Mouse (Mus musculus) embryo, embryonic 10.5 days (tissue): ENCODE measurements around the gene Fbn1.

ENCODE experiments used
- DNase-seq: peaks from one replicate; pipeline ENCODE4 v3.0.0-alpha.2; 2015; ENCODE audit warnings: low spot score

The Fbn1 gene

GRCm38 (mm10) chr2:125394428-125395101 lies 113.2 kb downstream of the Fbn1 start:
- DNase-seq: no peak

DNA sequence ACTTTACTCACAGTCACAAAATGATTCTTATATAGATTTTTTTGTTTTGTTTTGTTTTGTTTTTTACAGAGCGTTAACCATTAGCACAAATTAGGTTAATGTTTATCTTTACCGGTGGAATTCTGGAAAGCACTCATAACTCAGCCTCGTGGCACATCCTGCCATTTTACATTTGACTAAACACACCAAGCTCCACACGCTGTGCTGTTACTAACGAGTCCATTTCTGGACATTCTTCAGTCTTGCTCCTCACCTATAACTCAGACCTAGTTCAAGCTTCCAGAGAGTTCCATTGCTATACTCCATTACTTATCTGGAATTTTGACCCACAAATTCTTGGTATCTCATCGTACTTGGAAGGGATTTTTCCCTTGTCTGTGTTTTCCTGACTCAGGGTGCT lies 116.2 kb downstream of the Fbn1 start:
- no peak for DNase-seq

GRCm38 (mm10) chr2:125389796-125390195 lies 118.0 kb downstream of the Fbn1 start:
- no peak for DNase-seq

DNA sequence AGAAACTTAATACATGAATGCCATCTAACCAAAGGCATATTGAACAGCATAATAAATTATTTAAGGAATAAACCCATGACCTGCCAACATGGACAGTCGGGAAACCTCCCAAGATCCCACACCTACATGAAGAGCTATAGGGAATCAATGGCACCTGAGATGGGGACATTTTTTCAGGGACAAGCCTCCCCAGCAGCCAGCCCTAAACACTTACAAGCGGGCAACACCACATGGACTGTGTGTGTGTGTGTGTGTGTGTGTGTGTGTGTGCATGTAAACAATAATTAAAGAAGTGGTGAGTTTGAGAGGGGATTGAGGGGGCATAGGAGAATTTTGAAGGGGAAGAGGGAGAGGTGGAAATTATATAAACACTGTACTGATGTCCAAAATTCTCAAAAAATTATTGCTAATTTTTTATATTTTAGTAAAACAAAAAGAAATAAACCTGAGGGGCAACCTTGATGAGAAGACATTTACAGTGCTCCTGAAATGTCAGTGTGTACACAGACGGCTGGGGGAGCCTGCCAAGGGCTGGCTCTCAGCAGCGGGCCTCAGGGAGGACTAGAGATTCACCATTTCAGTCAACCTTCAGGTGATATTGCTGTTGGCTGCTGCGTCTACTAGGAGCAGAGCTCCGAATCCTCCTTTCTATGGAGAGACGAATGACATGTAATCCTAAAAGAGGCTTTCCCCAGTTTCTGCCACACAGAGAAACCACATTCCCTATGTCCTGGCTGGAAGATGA lies 121.4 kb downstream of the Fbn1 start:
- DNase-seq: no peak

DNA sequence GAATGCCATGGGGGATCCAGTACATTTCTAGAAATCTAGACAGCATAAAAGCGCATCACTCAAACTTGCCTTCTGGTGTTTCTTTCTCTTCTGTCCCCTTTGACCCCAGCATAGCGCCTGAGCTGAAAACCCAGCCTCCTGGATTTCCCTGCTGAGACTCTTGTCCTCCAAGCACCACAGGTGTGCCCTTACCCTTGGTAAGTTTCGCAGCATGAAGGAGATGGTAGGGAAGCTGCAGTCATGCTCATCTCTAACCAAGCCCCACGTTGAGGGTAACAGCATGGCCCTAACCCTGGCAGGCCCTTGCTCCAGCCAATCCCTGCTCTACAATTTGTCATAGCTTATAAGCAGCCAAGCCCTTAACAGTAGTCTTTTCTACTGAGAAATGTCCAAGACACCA lies 122.9 kb downstream of the Fbn1 start:
- no peak for DNase-seq

DNA sequence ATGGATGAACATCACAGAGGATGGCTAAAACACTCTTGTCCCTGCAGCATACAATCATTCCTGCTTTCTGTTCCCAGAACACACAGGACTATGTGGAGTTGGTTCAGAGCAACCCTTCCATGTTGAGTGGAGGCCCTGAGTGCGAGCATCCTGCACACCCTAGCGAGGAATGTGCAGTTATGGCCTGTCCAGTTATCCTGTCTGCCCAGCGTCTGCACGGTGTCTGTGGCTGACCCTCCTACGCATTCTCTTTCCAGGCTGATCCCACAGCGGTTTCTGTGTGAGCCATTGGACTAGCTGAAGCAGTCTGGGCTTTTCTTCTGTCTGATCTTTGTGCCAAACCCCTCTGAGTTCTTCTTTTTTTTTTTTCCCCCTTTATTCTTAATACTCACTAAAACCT lies 123.4 kb downstream of the Fbn1 start:
- no peak for DNase-seq

DNA sequence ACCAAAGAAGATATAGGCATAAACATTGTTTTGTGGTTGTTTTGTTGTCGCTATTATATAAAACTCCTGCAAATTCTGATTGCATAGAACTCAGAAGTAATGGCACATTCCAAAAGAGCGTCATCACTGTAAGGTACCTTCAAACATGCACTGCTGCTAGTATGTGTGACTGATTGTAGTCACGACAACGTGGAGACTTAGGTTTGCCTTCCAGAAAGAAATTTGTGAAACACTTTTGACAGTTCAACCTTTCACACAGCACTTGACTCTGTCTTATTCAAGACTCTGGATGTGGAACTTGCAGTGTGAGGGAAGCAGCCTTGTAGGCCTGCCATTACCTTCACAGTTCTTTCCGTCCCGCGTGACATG lies 124.5 kb downstream of the Fbn1 start:
- no peak for DNase-seq

GRCm38 (mm10) chr2:125382613-125383272 lies 125.0 kb downstream of the Fbn1 start:
- no peak for DNase-seq

DNA sequence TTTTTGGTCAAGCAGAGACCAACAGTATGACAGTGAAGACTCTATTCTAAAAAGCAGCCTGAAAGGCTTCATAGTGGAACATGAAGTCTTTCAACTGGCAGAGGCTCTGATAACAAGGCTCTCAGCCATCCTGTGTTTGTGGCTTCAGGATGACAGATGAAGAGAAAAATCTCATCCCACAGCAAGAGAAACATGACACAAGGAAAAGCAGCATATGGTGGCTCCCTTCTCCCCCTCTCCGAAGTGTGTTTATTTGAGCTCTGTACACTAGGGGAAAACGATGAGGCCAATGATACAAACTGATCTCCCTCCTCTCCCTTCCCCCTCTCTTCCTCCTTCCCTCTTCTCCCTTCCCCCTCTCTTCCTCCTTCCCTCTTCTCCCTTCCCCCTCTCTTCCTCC lies 127.7 kb downstream of the Fbn1 start:
- DNase-seq: no peak

DNA sequence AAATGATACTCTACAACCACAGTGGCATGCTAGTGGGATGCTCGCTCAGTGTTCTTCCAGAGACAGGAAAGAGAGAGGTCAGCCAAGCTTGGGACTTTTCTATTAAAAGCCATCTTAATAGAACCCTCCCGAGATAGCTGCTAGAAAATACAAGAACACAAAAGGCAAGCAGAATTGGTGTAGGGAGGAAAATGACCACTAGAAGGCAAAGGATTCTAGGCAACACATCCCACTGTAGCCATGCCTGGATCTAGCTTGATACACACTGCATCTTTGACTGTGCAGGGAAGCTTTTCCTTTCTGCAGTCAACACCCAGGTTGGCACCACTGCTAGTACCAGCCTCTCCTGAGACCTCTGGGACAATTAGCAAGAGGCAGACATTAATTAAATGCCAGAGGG lies 128.6 kb downstream of the Fbn1 start:
- no peak for DNase-seq

DNA sequence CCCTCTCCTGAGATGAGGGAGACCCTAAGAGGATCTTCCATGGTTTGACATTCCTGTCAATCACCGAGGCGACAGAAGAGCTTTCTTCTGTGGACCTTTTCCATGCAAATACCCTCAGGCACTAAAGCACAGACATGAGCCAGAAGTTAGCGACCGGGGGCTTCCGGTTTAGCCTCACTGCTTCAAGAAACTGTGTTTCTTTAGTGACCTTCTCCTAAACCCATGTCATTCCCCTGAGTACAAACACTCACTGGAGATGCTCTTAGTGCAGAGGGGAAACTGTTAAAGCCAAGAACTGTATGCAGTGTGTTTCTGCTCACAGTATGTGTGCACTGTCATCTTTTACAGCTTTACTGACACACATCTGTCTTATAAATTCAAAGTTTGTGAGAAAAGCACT lies 131.9 kb downstream of the Fbn1 start:
- no peak for DNase-seq

DNA sequence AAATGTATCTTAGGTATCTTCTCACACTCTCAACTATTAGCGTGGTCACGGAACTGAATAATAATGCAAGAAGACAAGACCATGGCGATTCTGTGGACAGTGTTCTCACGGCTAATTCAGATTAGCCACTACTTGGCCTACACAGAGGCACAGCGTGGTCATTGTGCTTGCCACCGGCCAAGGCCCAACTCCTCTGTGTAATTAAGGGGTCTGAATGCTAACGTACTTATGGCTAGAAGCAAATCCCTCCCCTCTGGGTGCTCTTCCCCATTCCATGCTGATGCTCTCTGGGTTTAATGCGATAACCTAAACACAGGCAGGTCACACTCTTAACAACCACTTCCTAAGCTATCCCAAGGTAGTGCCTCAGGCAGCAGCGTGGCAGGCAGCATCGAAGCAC lies 132.5 kb downstream of the Fbn1 start:
- no peak for DNase-seq

- no peak for DNase-seq
Observed at GRCm38 (mm10) chr2:125369666-125370065, 138.1 kb downstream of the Fbn1 start.

DNA sequence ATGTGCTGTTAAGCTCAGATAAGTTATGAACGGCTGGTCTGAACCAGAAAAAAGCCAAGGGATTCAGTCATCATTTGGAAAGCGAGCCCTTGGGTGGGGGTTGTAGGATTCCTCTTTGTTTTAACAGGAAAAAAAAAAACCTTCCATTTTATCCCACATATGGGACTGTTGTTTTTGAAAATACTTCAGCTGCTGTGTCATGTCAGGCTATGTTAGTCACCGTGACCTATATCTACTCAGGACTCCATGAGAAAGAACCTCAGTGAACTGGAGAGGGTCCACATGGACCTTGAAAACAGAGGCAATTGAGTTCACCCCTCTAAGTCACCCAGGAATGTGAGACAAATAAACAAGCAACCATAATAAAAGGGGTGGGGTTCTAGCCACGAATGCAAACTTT lies 139.2 kb downstream of the Fbn1 start:
- DNase-seq: no peak

DNA sequence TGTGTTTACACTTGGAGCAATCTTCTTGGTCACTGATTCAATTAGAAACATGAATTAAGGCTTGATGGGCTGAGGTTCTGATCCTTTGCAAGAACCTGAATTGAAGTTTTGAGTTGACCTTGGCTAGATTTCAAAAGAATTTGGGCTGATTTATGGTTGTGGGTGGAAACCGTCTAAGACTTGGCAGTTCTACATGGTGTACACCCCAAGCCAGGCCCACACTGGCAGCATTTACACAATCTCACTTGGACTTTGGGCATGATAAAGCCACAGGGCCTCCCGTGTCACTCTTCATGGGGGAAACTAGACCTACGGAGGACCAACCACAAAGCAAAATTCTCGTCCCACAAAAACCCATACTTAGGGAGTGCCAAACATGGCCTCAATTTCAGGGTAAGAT lies 146.1 kb downstream of the Fbn1 start:
- no peak for DNase-seq

DNA sequence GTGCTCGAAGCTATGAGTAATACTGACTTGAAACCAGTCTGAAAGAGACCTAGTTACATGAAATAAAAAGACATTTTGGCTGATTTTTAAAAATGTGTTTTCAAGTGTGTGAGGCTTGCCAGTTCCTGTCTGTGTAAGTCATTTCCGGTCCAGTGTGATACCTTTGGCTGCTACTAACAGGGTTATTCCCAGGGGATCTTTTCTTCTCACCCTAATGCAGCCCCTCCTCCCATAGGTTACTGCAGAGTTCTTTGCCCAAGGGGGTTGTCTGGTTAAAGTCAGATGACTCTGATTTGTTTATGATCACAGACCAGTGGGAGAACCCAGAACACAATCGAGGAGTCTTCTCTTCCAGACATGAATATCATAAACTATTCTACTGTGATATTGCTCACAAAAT lies 151.3 kb downstream of the Fbn1 start:
- no peak for DNase-seq

DNA sequence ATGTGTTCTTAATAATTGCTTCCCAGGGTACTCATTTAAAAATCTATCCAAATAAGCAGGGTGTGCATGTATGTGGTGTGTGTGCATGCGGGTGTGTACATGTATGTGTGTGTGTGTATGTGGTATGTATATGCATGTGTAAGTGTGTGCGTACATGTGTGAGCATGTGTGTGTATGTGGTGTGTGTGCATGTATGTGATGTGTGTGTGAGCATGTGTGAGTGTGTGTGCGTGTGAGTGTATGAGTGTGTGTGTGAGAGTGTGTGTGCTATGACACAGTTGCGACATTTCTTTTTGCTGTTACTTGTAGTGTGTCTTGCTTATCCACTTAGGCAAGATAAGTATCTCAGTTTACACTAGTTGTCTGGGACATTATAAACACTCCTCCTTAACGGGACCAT lies 151.7 kb downstream of the Fbn1 start:
- no peak for DNase-seq

GRCm38 (mm10) chr2:125355216-125355971 lies 152.4 kb downstream of the Fbn1 start:
- DNase-seq: peak; percentile 20

DNA sequence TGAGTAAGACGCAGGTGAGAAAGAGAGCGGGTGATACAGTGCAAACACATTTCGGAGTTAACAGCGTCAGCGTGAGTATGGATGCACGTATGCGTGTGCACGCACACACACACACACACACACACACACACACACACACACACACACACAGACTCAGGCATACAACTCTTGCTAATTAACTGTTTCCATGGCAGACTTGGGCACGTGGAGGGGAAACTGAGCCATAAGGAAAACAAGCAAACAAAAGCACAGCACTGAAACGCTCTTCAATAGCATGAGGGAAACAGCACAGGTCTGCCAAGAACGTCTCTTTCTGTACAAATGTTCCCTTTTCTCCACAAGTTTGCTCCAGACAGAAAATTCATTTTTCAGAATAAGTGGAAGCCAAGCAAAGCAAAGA lies 153.2 kb downstream of the Fbn1 start:
- no peak for DNase-seq

DNA sequence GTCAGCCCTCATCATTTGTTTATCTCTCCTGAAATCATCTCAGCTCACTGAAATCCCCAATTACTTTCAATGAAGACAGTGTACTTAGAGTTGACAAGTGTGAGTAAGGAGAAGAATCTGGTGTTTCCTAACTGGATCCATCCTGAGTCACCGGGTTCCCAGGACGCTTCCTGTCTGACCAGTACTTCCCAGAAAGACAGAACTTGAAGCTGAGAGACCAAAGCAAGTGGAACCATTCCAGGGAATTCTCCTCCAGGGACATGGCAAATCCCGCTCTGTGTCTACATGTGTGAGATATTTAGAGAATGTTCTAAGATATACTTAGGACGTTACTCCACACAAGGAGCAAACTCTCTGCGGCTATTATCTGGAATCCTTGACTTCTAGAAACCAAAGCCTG lies 158.6 kb downstream of the Fbn1 start:
- no peak for DNase-seq

DNA sequence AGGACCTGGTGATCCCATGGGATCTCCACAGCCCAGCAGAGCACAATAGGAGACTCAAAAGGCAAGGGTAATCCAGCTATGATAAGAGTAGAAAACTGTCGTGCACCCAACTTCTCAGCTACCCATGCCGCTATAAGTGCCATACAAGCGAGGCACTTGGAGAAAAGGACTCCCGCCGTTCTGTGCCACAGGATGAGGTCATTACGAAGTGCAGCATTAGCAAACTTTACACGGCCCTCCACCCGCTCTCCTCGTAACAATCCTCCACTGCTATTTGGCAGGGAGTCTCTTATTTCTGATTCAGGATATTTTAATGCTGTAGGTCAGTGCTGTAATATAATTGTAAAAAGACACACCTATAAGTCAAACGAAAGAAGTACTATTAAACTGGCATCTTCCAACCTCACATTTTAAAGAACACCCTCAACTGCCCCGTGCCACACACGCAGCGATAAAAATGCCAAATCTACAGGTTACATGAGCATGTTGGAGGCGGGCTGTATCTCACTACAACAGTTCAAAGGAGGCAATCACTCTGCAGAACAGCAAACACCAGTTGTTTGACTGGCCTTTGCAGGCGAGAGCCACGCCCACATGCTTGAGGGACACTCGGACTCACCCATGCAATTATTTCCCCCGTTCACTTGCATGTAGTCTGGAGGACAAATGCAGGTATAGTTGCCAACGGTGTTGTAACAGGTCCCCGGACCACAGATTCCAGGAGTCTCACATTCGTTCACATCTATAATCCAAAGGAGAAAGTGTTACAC lies 165.4 kb downstream of the Fbn1 start:
- DNase-seq: no peak

DNA sequence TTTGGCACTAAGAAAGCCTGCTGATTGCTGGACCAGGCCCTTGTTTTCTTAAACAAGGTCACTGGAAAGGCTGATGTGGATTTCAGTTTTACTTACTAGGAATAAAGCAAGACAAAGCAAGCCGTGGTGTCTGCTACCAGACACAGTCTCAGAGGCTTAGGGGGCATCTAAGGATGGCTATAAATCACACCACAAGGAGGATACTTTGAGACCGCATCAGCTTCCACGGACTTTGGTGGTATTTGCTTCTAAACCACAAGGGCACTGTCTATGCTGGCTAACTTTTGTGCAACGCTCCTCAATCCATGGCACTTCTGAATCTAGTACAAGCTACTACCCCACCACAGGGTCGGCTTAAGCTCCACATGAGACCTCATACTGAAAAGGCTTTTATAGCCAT lies 167.4 kb downstream of the Fbn1 start:
- DNase-seq: no peak
